Mouse (Mus musculus): Measurements from ENCODE around the gene Ube2a.

The Ube2a gene

GRCm38 (mm10) chrX:36901655-36902054, 28.0 kb downstream of the Ube2a start:
- DNase-seq (ENCODE audit: low spot score) = no peak

DNA sequence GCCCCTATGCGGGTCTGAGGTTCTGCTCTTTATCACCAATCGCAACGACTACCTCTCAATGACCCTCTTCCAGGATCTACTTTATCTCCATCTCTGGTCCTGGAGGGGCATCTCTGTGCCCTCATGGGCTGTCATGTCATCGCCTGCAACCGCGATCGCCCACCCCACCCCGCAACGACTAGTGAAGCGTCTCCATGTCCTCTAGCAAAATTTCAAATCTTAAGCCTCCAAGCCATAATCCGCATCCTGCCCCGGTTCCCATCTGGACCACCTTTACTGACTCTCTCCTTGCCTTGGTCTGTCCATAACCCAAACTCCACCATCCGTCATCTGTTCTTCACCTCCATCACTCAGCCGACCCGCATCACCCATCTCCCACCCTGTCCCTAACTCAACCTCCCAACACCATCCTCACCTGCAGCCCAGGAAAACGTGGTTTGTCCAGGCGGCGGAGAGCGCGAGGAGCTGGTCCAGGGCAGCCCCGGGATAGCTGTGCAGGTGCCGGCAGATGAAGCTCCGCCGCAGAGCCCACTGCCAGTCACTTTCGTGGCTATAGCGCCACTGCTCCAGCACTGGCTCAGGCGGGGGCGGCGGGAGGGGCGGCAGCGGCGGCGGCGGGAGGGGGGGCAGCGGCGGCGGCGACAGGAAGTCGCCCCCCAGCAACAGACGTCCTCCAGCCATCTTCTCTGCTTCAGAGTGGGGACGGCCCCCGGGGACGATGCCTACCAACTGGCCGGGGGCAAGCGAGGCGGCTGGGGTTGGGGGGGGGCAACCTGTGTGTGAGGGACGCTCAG, 28.8 kb downstream of the Ube2a start, which contains the start of gene Nkrf:
Gene Nkrf (minus strand): TSS at position 579 of the 794 bp plus-strand sequence.
- DNase-seq (ENCODE audit: low spot score) = peak; percentile 8

- peak; percentile 82 for DNase-seq (ENCODE audit: low spot score)
Measured at GRCm38 (mm10) chrX:36903115-36903768, 29.5 kb downstream of the Ube2a start.

DNA sequence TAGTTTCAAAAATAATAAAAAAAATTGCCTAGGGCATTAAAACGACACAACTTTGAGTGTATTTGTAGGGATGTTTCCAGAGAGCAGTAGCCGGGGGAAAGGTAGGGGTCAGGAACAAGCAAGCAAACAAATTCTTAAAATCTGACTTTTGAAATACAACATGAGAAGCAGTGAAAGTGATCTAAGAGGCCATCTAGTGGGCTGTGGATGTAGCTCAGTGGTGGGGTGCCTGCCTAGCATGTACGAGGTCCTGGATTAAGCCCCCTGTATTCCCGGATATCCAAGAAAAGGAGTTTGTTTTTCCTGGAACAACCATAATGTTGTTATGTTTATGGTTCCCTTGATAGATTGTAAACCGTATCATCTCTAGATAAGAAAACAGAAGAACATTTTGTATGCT, 32.8 kb downstream of the Ube2a start:
- DNase-seq (ENCODE audit: low spot score) = no peak

GRCm38 (mm10) chrX:36911343-36911742, 37.6 kb downstream of the Ube2a start:
- peak; percentile 35 for DNase-seq (ENCODE audit: low spot score)

GRCm38 (mm10) chrX:36917749-36918148, 44.0 kb downstream of the Ube2a start:
- DNase-seq (ENCODE audit: low spot score) = no peak

DNA sequence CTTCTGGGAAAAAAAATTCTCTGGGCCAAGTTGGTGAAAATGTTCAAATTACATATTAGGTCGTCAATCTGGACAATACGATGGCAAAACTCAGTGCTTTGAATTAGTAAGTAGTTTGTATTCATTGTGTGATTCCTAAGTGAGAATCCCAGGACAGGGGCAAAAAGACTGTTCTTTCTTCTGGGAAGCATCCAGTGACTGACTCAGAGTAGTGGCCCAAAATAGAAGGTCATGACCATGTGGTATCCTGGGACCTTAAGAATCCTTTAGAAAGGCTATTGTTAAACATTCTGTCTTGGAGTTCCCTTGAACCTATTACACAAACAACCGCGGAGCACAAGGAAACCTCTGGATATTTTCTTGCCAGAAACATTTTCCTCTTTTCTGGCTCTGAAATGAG, 47.6 kb downstream of the Ube2a start:
- no peak for DNase-seq (ENCODE audit: low spot score)

DNA sequence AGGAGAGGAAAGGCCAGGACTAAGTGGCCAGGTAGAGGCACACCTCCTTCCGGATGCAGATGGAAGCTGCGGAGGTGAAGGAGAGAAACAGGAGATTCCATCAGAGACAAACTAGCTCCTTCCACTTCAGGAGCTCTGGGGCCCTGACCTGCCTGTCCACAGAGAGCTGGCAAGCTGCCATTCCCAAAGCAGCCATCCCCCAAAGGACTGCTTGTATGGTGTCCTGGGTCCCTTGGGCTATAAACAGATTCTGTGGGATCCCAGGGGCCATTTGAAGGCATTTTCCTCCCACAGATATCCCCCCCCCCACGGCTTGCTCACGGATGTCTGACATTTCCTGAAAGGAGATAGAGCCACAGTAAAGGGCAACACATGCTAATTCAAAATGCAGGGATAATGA, 55.1 kb downstream of the Ube2a start:
- no peak for DNase-seq (ENCODE audit: low spot score)

- DNase-seq (ENCODE audit: low spot score) = no peak
Measured at GRCm38 (mm10) chrX:36929694-36930093, 56.0 kb downstream of the Ube2a start.

GRCm38 (mm10) chrX:36930574-36930973, 56.9 kb downstream of the Ube2a start:
- no peak for DNase-seq (ENCODE audit: low spot score)

Data from urinary bladder, postnatal 25 days (tissue).